Mouse (Mus musculus): ENCODE measurements at regions not wholly inside any gene's neighbourhood (a gene's known extent, or its start where the extent isn't known, plus 50 kb on each side); places are given as distances from the start of the nearest gene placed in this dataset.

DNA sequence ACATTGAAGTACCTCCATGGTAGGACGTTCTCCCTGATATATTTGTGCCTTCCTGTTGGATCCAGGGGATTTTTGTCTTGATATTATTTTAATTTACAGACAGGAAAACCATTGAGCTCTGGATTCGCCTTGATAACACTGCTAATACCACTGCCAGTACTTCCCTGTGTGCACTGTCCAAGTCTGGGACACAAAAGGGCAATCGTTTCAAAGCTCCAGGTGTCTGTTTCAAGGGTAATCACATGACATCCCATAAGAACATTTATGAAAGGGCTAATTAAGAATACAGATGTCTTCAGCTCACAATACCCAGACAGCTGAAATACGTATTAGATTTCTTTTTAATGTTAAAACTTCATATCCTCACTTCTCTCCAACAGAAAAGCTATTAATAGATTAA is 724.5 kb downstream of the Dhx35 start:
- no peak overlapping the region for H3K4me3 ChIP-seq (ENCODE audit: low read depth, low read length)
- TF ChIP-seq POLR2A (IDR thresholded peaks at IDR 0.05; ENCODE audit: insufficient read depth, low read length) (no peak), CTCF (IDR thresholded peaks at IDR 0.05; ENCODE audit: low read depth, low read length) (no peak), EP300 (IDR thresholded peaks at IDR 0.05; ENCODE audit: insufficient read depth, low read depth, low read length) (no peak)
- H3K9ac ChIP-seq (ENCODE audit: low read depth, poor library complexity, severe bottlenecking), result no peak overlapping the region
- H3K27ac ChIP-seq (ENCODE audit: insufficient read depth, low read length), result no peak overlapping the region
- H3K36me3 ChIP-seq (ENCODE audit: control insufficient read depth, insufficient read depth, low read length, poor library complexity, severe bottlenecking), result no peaks in the 10 kb centered on the region
- no peaks in the 10 kb centered on the region for H3K9me3 ChIP-seq (replicated peaks; ENCODE audit: control insufficient read depth, insufficient read depth, low read length, poor library complexity, severe bottlenecking)
- no peaks in the 10 kb centered on the region for H3K4me1 ChIP-seq (ENCODE audit: control insufficient read depth, insufficient read depth, low read length)
- H3K27me3 ChIP-seq (ENCODE audit: control insufficient read depth, insufficient read depth, low read length, poor library complexity, severe bottlenecking), result no peaks in the 10 kb centered on the region

DNA sequence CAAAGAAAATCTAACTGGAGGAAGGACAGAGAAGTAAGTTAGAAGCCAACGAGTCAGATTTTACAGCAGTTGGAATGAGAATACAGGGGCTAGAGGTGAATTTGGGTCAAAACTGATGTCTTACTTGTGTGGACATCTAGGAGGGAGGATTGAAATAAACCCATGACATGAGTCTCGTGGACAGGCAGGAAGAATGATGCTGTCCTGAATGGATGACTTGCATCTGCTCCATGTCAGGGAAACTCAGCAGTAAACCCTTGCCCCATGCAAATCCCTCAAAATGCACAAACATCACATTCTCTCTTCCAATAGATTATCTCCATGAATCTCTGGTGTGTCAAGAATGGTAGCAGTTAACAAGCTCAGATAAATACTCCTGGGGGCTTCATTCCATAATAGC is 729.1 kb downstream of the Dhx35 start:
- TF ChIP-seq POLR2A (IDR thresholded peaks at IDR 0.05; ENCODE audit: insufficient read depth, low read length) (no peak), CTCF (IDR thresholded peaks at IDR 0.05; ENCODE audit: low read depth, low read length) (no peak), EP300 (IDR thresholded peaks at IDR 0.05; ENCODE audit: insufficient read depth, low read depth, low read length) (no peak)
- Histone ChIP-seq H3K27me3 (ENCODE audit: control insufficient read depth, insufficient read depth, low read length, poor library complexity, severe bottlenecking) (no peaks in the 10 kb centered on the region), H3K27ac (ENCODE audit: insufficient read depth, low read length) (no peak overlapping the region), H3K36me3 (ENCODE audit: control insufficient read depth, insufficient read depth, low read length, poor library complexity, severe bottlenecking) (no peaks in the 10 kb centered on the region), H3K9ac (ENCODE audit: low read depth, poor library complexity, severe bottlenecking) (no peak overlapping the region), H3K9me3 (replicated peaks; ENCODE audit: control insufficient read depth, insufficient read depth, low read length, poor library complexity, severe bottlenecking) (no peaks in the 10 kb centered on the region), H3K4me3 (ENCODE audit: low read depth, low read length) (no peak overlapping the region), H3K4me1 (ENCODE audit: control insufficient read depth, insufficient read depth, low read length) (no peaks in the 10 kb centered on the region)

DNA sequence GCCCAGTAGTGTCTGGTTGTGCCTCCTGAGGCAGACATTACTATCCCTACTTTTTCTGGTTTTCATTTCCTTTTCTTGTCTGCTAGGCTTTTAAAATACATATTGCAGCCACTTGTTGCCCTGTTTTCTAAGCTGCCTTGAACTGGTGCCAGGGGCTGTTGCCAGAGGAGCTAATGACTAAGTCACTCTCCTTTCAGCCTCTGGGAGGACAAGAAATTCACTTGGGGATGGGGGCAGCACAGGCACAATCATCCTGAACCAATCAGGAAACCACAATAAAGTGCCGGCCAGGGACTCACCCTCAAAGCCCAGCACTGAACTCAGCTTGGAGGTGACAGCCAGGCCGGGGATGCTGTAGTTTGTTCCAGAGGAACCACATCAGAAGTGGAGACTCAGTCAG is 740.3 kb downstream of the Dhx35 start:
- H3K36me3 ChIP-seq (ENCODE audit: control insufficient read depth, insufficient read depth, low read length, poor library complexity, severe bottlenecking), result no peaks in the 10 kb centered on the region
- no peak overlapping the region for H3K9ac ChIP-seq (ENCODE audit: low read depth, poor library complexity, severe bottlenecking)
- TF ChIP-seq EP300 (IDR thresholded peaks at IDR 0.05; ENCODE audit: insufficient read depth, low read depth, low read length) (no peak), POLR2A (IDR thresholded peaks at IDR 0.05; ENCODE audit: insufficient read depth, low read length) (no peak), CTCF (IDR thresholded peaks at IDR 0.05; ENCODE audit: low read depth, low read length) (no peak)
- H3K27me3 ChIP-seq (ENCODE audit: control insufficient read depth, insufficient read depth, low read length, poor library complexity, severe bottlenecking), result no peaks in the 10 kb centered on the region
- H3K9me3 ChIP-seq (replicated peaks; ENCODE audit: control insufficient read depth, insufficient read depth, low read length, poor library complexity, severe bottlenecking), result no peaks in the 10 kb centered on the region
- no peaks in the 10 kb centered on the region for H3K4me1 ChIP-seq (ENCODE audit: control insufficient read depth, insufficient read depth, low read length)
- H3K27ac ChIP-seq (ENCODE audit: insufficient read depth, low read length), result no peak overlapping the region
- no peak overlapping the region for H3K4me3 ChIP-seq (ENCODE audit: low read depth, low read length)

DNA sequence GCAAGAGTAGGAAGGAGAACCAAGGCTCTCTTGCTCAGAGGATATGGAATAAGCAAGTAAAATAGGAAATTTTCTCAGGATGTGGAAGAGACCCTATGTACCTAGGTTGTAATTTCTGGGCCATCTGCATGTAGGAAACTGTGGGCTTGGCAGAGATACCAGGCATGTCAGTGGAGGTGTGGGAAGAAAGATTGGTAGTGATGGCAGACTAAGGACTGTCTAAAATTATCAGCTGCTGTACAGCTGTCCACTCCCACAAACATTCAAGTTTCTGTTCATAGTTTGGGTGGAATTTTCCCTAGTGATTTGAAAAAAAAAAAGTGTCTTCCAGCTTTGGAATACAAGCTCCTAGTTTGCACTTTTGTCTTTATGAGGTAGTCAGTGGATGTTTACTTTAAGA is 744.7 kb downstream of the Dhx35 start:
- Histone ChIP-seq H3K9ac (ENCODE audit: low read depth, poor library complexity, severe bottlenecking) (no peak overlapping the region), H3K4me3 (ENCODE audit: low read depth, low read length) (no peak overlapping the region), H3K4me1 (ENCODE audit: control insufficient read depth, insufficient read depth, low read length) (no peaks in the 10 kb centered on the region), H3K36me3 (ENCODE audit: control insufficient read depth, insufficient read depth, low read length, poor library complexity, severe bottlenecking) (no peaks in the 10 kb centered on the region), H3K27ac (ENCODE audit: insufficient read depth, low read length) (no peak overlapping the region), H3K27me3 (ENCODE audit: control insufficient read depth, insufficient read depth, low read length, poor library complexity, severe bottlenecking) (no peaks in the 10 kb centered on the region), H3K9me3 (replicated peaks; ENCODE audit: control insufficient read depth, insufficient read depth, low read length, poor library complexity, severe bottlenecking) (no peaks in the 10 kb centered on the region)
- TF ChIP-seq POLR2A (IDR thresholded peaks at IDR 0.05; ENCODE audit: insufficient read depth, low read length), result no peak
- no peak for TF ChIP-seq EP300 (IDR thresholded peaks at IDR 0.05; ENCODE audit: insufficient read depth, low read depth, low read length)
- no peak for TF ChIP-seq CTCF (IDR thresholded peaks at IDR 0.05; ENCODE audit: low read depth, low read length)

DNA sequence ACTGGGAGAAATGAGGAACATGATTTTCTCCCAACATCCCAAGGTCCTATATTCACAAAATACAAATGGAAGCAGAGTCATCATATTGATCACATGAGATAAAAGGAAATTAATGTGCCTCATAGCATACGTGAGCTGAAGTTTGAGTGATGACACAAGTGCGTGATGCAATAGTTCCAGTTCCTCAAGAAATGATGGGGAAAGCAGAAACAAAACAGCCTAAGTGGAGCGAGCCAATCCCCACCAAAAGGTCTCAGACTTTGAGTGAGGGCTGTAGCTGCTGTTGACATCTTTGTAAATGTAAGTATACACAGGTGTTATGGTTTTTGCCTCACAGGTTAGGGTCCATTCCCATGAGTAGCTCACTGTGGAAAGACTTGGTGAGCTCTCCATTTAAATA is 763.0 kb downstream of the Dhx35 start:
- no peaks in the 10 kb centered on the region for H3K36me3 ChIP-seq (ENCODE audit: control insufficient read depth, insufficient read depth, low read length, poor library complexity, severe bottlenecking)
- no peak for TF ChIP-seq CTCF (IDR thresholded peaks at IDR 0.05; ENCODE audit: low read depth, low read length)
- TF ChIP-seq EP300 (IDR thresholded peaks at IDR 0.05; ENCODE audit: insufficient read depth, low read depth, low read length), result no peak
- TF ChIP-seq POLR2A (IDR thresholded peaks at IDR 0.05; ENCODE audit: insufficient read depth, low read length), result no peak
- H3K4me1 ChIP-seq (ENCODE audit: control insufficient read depth, insufficient read depth, low read length), result no peaks in the 10 kb centered on the region
- no peak overlapping the region for H3K4me3 ChIP-seq (ENCODE audit: low read depth, low read length)
- H3K9me3 ChIP-seq (replicated peaks; ENCODE audit: control insufficient read depth, insufficient read depth, low read length, poor library complexity, severe bottlenecking), result no peaks in the 10 kb centered on the region; the same call in 1 of the 2 replicates
- no peaks in the 10 kb centered on the region for H3K27me3 ChIP-seq (ENCODE audit: control insufficient read depth, insufficient read depth, low read length, poor library complexity, severe bottlenecking)
- H3K27ac ChIP-seq (ENCODE audit: insufficient read depth, low read length), result no peak overlapping the region
- no peak overlapping the region for H3K9ac ChIP-seq (ENCODE audit: low read depth, poor library complexity, severe bottlenecking)

DNA sequence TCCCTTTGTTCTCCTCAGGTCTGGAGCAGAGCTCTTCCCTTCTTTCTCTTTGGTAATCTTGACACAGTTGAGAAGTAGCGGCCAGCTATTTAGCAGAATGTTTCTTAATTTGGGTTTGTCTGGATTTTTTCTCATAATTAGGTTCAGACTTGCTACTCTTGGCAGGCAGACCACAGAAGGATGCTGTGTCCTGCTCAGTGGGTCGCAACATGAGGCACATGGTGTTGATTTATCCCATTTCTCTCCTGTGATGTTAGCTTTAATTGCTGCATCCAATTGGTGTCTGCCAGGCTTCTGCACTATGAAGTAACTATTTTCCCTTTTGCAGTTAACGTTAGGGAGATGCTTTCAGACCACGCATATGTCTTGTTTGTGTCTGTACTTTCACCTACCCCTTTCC is 768.7 kb downstream of the Gm826 start:
- Histone ChIP-seq H3K9ac (ENCODE audit: low read depth, poor library complexity, severe bottlenecking) (no peak overlapping the region), H3K27ac (ENCODE audit: insufficient read depth, low read length) (no peak overlapping the region), H3K27me3 (ENCODE audit: control insufficient read depth, insufficient read depth, low read length, poor library complexity, severe bottlenecking) (no peaks in the 10 kb centered on the region), H3K9me3 (replicated peaks; ENCODE audit: control insufficient read depth, insufficient read depth, low read length, poor library complexity, severe bottlenecking) (no peaks in the 10 kb centered on the region; the same call in 1 of the 2 replicates), H3K4me1 (ENCODE audit: control insufficient read depth, insufficient read depth, low read length) (no peaks in the 10 kb centered on the region), H3K4me3 (ENCODE audit: low read depth, low read length) (no peak overlapping the region), H3K36me3 (ENCODE audit: control insufficient read depth, insufficient read depth, low read length, poor library complexity, severe bottlenecking) (no peaks in the 10 kb centered on the region)
- TF ChIP-seq CTCF (IDR thresholded peaks at IDR 0.05; ENCODE audit: low read depth, low read length), result no peak
- TF ChIP-seq POLR2A (IDR thresholded peaks at IDR 0.05; ENCODE audit: insufficient read depth, low read length), result no peak
- TF ChIP-seq EP300 (IDR thresholded peaks at IDR 0.05; ENCODE audit: insufficient read depth, low read depth, low read length), result no peak

All from ES-Bruce4 (cell line).